Mouse (Mus musculus): ENCODE measurements around the gene Adcy10. TPM values are rescaled to one million over a fixed set of nuclear protein-coding genes. Genes with fewer than 3 reads are reported as not detected.

Adcy10 gene
- polyA plus RNA-seq, 1 experiment from 2014 or later, result 0.23 TPM

GRCm38 (mm10) chr1:165498856-165499255 lies 13.9 kb downstream of the Adcy10 start:
- no peak overlapping the region for H3K27ac ChIP-seq (ENCODE audit: low read depth, low read length)
- WGBS, result 78% methylated on average over 3 of the region's 3 CpGs
- H3K4me1 ChIP-seq (replicated peaks; ENCODE audit: control insufficient read depth, insufficient read depth, low read length), result peaks cover 4% of the 10 kb centered on the region
- H3K9ac ChIP-seq (ENCODE audit: low read depth, low read length), result no peak overlapping the region
- no peak overlapping the region for H3K4me2 ChIP-seq
- ATAC-seq (replicated peaks; ENCODE audit: low FRiP score) (no peak), DNase-seq (ENCODE audit: low spot score) (no peak)
- no peak overlapping the region for H3K4me3 ChIP-seq (ENCODE audit: low read depth, low read length)
- H3K27me3 ChIP-seq (replicated peaks; ENCODE audit: control insufficient read depth, insufficient read depth, low read length), result no peaks in the 10 kb centered on the region
- H3K36me3 ChIP-seq (ENCODE audit: control insufficient read depth, insufficient read depth, low read length), result no peaks in the 10 kb centered on the region
- H3K9me3 ChIP-seq (ENCODE audit: control insufficient read depth, low read length), result no peaks in the 10 kb centered on the region

GRCm38 (mm10) chr1:165503307-165504024 lies 18.5 kb downstream of the Adcy10 start:
- no peaks in the 10 kb centered on the region for H3K9me3 ChIP-seq (ENCODE audit: control insufficient read depth, low read length)
- no peaks in the 10 kb centered on the region for H3K36me3 ChIP-seq (ENCODE audit: control insufficient read depth, insufficient read depth, low read length)
- no peaks in the 10 kb centered on the region for H3K27me3 ChIP-seq (replicated peaks; ENCODE audit: control insufficient read depth, insufficient read depth, low read length)
- H3K27ac ChIP-seq (ENCODE audit: low read depth, low read length), result peak overlapping the region; percentile 43
- no peak overlapping the region for H3K4me3 ChIP-seq (ENCODE audit: low read depth, low read length)
- ATAC-seq (replicated peaks; ENCODE audit: low FRiP score), result peak; percentile 63
- peaks cover 4% of the 10 kb centered on the region for H3K4me1 ChIP-seq (replicated peaks; ENCODE audit: control insufficient read depth, insufficient read depth, low read length)
- H3K4me2 ChIP-seq, result peak overlapping the region; percentile 28
- no peak for DNase-seq (ENCODE audit: low spot score)
- 46% methylated on average over 10 of the region's 10 CpGs for WGBS
- no peak overlapping the region for H3K9ac ChIP-seq (ENCODE audit: low read depth, low read length)

GRCm38 (mm10) chr1:165506303-165506702 lies 21.3 kb downstream of the Adcy10 start:
- Histone ChIP-seq H3K4me3 (ENCODE audit: low read depth, low read length) (no peak overlapping the region), H3K4me1 (replicated peaks; ENCODE audit: control insufficient read depth, insufficient read depth, low read length) (peaks cover 4% of the 10 kb centered on the region), H3K27ac (ENCODE audit: low read depth, low read length) (no peak overlapping the region), H3K27me3 (replicated peaks; ENCODE audit: control insufficient read depth, insufficient read depth, low read length) (no peaks in the 10 kb centered on the region), H3K9me3 (ENCODE audit: control insufficient read depth, low read length) (no peaks in the 10 kb centered on the region), H3K36me3 (ENCODE audit: control insufficient read depth, insufficient read depth, low read length) (no peaks in the 10 kb centered on the region), H3K9ac (ENCODE audit: low read depth, low read length) (no peak overlapping the region), H3K4me2 (no peak overlapping the region)
- ATAC-seq (replicated peaks; ENCODE audit: low FRiP score), result no peak
- WGBS, result 70% methylated on average over 6 of the region's 6 CpGs
- no peak for DNase-seq (ENCODE audit: low spot score)

DNA sequence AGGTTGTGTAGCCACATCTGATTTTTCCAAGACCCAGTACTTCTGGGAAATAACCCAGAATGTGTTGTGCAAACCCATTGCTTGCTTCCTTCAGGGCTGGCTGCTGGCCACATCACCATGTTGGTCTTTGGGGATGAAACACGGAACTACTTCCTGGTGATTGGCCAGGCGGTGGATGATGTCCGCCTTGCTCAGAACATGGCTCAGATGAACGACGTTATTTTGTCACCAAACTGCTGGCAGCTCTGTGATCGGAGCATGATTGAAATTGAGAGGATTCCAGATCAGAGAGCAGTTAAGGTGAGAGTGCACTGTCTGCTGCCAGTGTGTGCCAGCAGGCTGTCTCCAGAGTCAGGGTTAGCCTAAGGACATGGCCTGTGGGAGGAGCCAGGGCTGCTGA lies 25.2 kb downstream of the Adcy10 start:
- Histone ChIP-seq H3K9me3 (ENCODE audit: control insufficient read depth, low read length) (no peaks in the 10 kb centered on the region), H3K4me1 (replicated peaks; ENCODE audit: control insufficient read depth, insufficient read depth, low read length) (no peaks in the 10 kb centered on the region), H3K9ac (ENCODE audit: low read depth, low read length) (no peak overlapping the region), H3K36me3 (ENCODE audit: control insufficient read depth, insufficient read depth, low read length) (no peaks in the 10 kb centered on the region), H3K27me3 (replicated peaks; ENCODE audit: control insufficient read depth, insufficient read depth, low read length) (no peaks in the 10 kb centered on the region), H3K4me2 (no peak overlapping the region), H3K27ac (ENCODE audit: low read depth, low read length) (no peak overlapping the region), H3K4me3 (ENCODE audit: low read depth, low read length) (no peak overlapping the region)
- DNase-seq (ENCODE audit: low spot score) (no peak), ATAC-seq (replicated peaks; ENCODE audit: low FRiP score) (no peak)
- WGBS, result 85% methylated on average over 6 of the region's 6 CpGs

DNA sequence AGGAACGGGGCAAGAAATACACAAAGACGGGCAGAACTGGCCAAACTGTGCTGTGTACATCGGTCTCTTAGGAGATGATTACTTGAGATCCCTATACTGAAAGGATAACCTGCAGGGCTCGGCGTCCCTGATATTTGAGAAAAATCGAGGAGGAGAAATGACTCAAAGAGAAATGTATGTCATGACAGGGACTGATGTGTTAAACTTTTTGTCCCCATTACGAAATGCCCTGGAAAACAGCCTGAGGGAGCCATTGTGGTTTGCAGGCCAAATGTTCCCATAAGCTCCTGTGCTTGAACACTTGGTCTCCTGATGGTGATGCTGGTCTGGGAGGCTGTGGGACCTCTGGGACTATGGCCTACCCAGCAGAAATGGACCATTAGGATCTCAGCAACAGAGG lies 35.7 kb downstream of the Adcy10 start:
- Histone ChIP-seq H3K4me3 (ENCODE audit: low read depth, low read length) (no peak overlapping the region), H3K27me3 (replicated peaks; ENCODE audit: control insufficient read depth, insufficient read depth, low read length) (no peaks in the 10 kb centered on the region), H3K27ac (ENCODE audit: low read depth, low read length) (no peak overlapping the region), H3K4me1 (replicated peaks; ENCODE audit: control insufficient read depth, insufficient read depth, low read length) (no peaks in the 10 kb centered on the region), H3K4me2 (no peak overlapping the region), H3K9me3 (ENCODE audit: control insufficient read depth, low read length) (no peaks in the 10 kb centered on the region), H3K9ac (ENCODE audit: low read depth, low read length) (no peak overlapping the region), H3K36me3 (ENCODE audit: control insufficient read depth, insufficient read depth, low read length) (no peaks in the 10 kb centered on the region; the same call in 1 of the 2 replicates)
- WGBS, result 81% methylated on average over 7 of the region's 7 CpGs
- DNase-seq (ENCODE audit: low spot score) (no peak), ATAC-seq (replicated peaks; ENCODE audit: low FRiP score) (no peak)

- H3K27me3 ChIP-seq (replicated peaks; ENCODE audit: control insufficient read depth, insufficient read depth, low read length), result no peaks in the 10 kb centered on the region
- no peaks in the 10 kb centered on the region for H3K36me3 ChIP-seq (ENCODE audit: control insufficient read depth, insufficient read depth, low read length)
- DNase-seq (ENCODE audit: low spot score), result no peak
- H3K9me3 ChIP-seq (ENCODE audit: control insufficient read depth, low read length), result no peaks in the 10 kb centered on the region
- H3K9ac ChIP-seq (ENCODE audit: low read depth, low read length), result no peak overlapping the region
- no peak overlapping the region for H3K4me3 ChIP-seq (ENCODE audit: low read depth, low read length)
- ATAC-seq (replicated peaks; ENCODE audit: low FRiP score), result no peak
- no peak overlapping the region for H3K27ac ChIP-seq (ENCODE audit: low read depth, low read length)
- H3K4me1 ChIP-seq (replicated peaks; ENCODE audit: control insufficient read depth, insufficient read depth, low read length), result no peaks in the 10 kb centered on the region
- H3K4me2 ChIP-seq, result no peak overlapping the region
- WGBS, result 82% methylated on average over 12 of the region's 12 CpGs
Measured at GRCm38 (mm10) chr1:165536079-165536675, 51.2 kb downstream of the Adcy10 start.

GRCm38 (mm10) chr1:165537241-165537807 lies 52.3 kb downstream of the Adcy10 start:
- no peaks in the 10 kb centered on the region for H3K9me3 ChIP-seq (ENCODE audit: control insufficient read depth, low read length)
- H3K4me2 ChIP-seq, result no peak overlapping the region
- ATAC-seq (replicated peaks; ENCODE audit: low FRiP score), result no peak
- H3K4me3 ChIP-seq (ENCODE audit: low read depth, low read length), result no peak overlapping the region
- no peaks in the 10 kb centered on the region for H3K36me3 ChIP-seq (ENCODE audit: control insufficient read depth, insufficient read depth, low read length)
- no peaks in the 10 kb centered on the region for H3K4me1 ChIP-seq (replicated peaks; ENCODE audit: control insufficient read depth, insufficient read depth, low read length)
- H3K27ac ChIP-seq (ENCODE audit: low read depth, low read length), result no peak overlapping the region
- H3K27me3 ChIP-seq (replicated peaks; ENCODE audit: control insufficient read depth, insufficient read depth, low read length), result no peaks in the 10 kb centered on the region
- DNase-seq (ENCODE audit: low spot score), result no peak
- no peak overlapping the region for H3K9ac ChIP-seq (ENCODE audit: low read depth, low read length)
- WGBS, result 60% methylated on average over 5 of the region's 5 CpGs

DNA sequence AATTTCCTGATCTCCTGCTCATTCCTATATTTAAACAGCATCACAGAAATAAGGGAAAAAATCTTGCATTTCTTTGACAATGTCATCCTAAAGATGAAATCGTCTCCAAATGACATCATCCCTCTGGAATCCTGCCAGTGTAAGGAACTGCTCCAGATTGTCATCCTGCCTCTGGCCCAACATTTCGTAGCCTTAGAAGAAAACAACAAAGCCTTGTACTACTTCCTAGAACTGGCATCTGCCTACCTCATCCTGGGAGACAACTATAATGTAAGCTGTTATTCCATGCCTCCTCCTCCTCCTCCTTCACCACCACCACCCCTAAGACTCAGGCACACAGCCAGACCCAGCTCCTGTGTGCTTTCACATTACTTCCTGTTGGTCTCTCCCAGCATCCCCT lies 71.7 kb downstream of the Adcy10 start:
- Histone ChIP-seq H3K27ac (ENCODE audit: low read depth, low read length) (no peak overlapping the region), H3K9me3 (ENCODE audit: control insufficient read depth, low read length) (no peaks in the 10 kb centered on the region), H3K9ac (ENCODE audit: low read depth, low read length) (no peak overlapping the region), H3K4me2 (no peak overlapping the region), H3K27me3 (replicated peaks; ENCODE audit: control insufficient read depth, insufficient read depth, low read length) (no peaks in the 10 kb centered on the region), H3K4me1 (replicated peaks; ENCODE audit: control insufficient read depth, insufficient read depth, low read length) (no peaks in the 10 kb centered on the region), H3K4me3 (ENCODE audit: low read depth, low read length) (no peak overlapping the region), H3K36me3 (ENCODE audit: control insufficient read depth, insufficient read depth, low read length) (no peaks in the 10 kb centered on the region)
- ATAC-seq (replicated peaks; ENCODE audit: low FRiP score) (no peak), DNase-seq (ENCODE audit: low spot score) (no peak)
- 46% methylated on average over 2 of the region's 2 CpGs for WGBS

- Histone ChIP-seq H3K4me1 (replicated peaks; ENCODE audit: control insufficient read depth, insufficient read depth, low read length) (no peaks in the 10 kb centered on the region), H3K36me3 (ENCODE audit: control insufficient read depth, insufficient read depth, low read length) (no peaks in the 10 kb centered on the region), H3K9ac (ENCODE audit: low read depth, low read length) (no peak overlapping the region), H3K4me3 (ENCODE audit: low read depth, low read length) (no peak overlapping the region), H3K27ac (ENCODE audit: low read depth, low read length) (no peak overlapping the region), H3K4me2 (no peak overlapping the region), H3K27me3 (replicated peaks; ENCODE audit: control insufficient read depth, insufficient read depth, low read length) (no peaks in the 10 kb centered on the region), H3K9me3 (ENCODE audit: control insufficient read depth, low read length) (no peaks in the 10 kb centered on the region)
- WGBS, result 81% methylated on average over 9 of the region's 9 CpGs
- DNase-seq (ENCODE audit: low spot score), result no peak
- no peak for ATAC-seq (replicated peaks; ENCODE audit: low FRiP score)
Measured at GRCm38 (mm10) chr1:165559073-165559472, 74.1 kb downstream of the Adcy10 start.
